Mouse (Mus musculus) hindbrain, postnatal 0 days (tissue): Measurements from ENCODE around the gene Gm20388. TPM values are rescaled to one million over a fixed set of nuclear protein-coding genes. Genes with fewer than 3 reads are reported as not detected.

Experiments used
- ATAC-seq: fragments of 200-750 bp; cut with Nextera tagmentation; 2 replicates; pipeline ENCODE4 v1.8.0; 2017; ENCODE audit warnings: mild to moderate bottlenecking, moderate TSS enrichment, moderate library complexity
- DNase-seq: peaks from one replicate; pipeline ENCODE4 v3.0.0-alpha.2; 2015; ENCODE audit warnings: low spot score
- H3K27ac ChIP-seq: fragments of 300-500 bp; sonication (generic); 2 replicates; pipeline ENCODE4 v1.5.1; 2014; ENCODE audit warnings: mild to moderate bottlenecking
- H3K27me3 ChIP-seq: fragments of 300-500 bp; sonication (generic); 2 replicates; pipeline ENCODE4 v1.6.1; 2014; ENCODE audit warnings: low read length, mixed read lengths; ENCODE audit not compliant: insufficient read depth
- H3K36me3 ChIP-seq: fragments of 300-500 bp; sonication (generic); 2 replicates; pipeline ENCODE4 v1.6.1; 2014; ENCODE audit warnings: low read length, mixed read lengths; ENCODE audit not compliant: insufficient read depth
- H3K4me1 ChIP-seq: fragments of 300-500 bp; sonication (generic); 2 replicates; pipeline ENCODE4 v1.6.1; 2014; ENCODE audit warnings: antibody characterized with exemption, low read length, mixed read lengths; ENCODE audit not compliant: insufficient read depth
- H3K4me2 ChIP-seq: fragments of 300-500 bp; sonication (generic); 2 replicates; pipeline ENCODE4 v1.6.1; 2014; ENCODE audit warnings: low read depth, mild to moderate bottlenecking, low read length, moderate library complexity, mixed read lengths
- H3K4me3 ChIP-seq: fragments of 300-500 bp; sonication (generic); 2 replicates; pipeline ENCODE4 v1.5.1; 2014; ENCODE audit warnings: low read length
- H3K9ac ChIP-seq: fragments of 300-500 bp; sonication (generic); replicated peaks from 2 replicates; pipeline ENCODE4 v1.6.1; 2014; ENCODE audit warnings: mild to moderate bottlenecking, low read length, moderate library complexity, mixed read lengths
- H3K9me3 ChIP-seq: fragments of 300-500 bp; sonication (generic); 2 replicates; pipeline ENCODE4 v1.6.1; 2016; ENCODE audit warnings: low read length, mixed read lengths
- CTCF ChIP-seq: IDR thresholded peaks from 2 replicates; pipeline ENCODE4 v1.5.1; 2016; ENCODE audit warnings: antibody characterized with exemption, control low read depth, low read depth
- WGBS: fragments of 180-500 bp; shearing (Covaris S2); extraction: QIAGEN DNeasy Blood & Tissue Kit; methylation state at CpG from one replicate; pipeline ENCODE4 v1.1.7; 2014; 5-methylcytosine and 5-hydroxymethylcytosine counted together
- polyA plus RNA-seq: library from polyadenylated mRNA; unstranded; fragments of >200 nt; fragmentation: Nextera tagmentation; extraction: Ambion mirVana; gene quantifications from 2 replicates; pipeline ENCODE4 v1.2.1, GENCODE M21; 2015
- total RNA-seq: library from RNA; depleted of rRNA; stranded (reverse); fragments of >200 nt; gene quantifications from 2 replicates; pipeline ENCODE4 v1.2.3, GENCODE M21; 2014

Gm20388 gene
- total and polyA plus RNA-seq, 2 experiments from 2014 or later, result 71.3 TPM; not detected in 1

DNA sequence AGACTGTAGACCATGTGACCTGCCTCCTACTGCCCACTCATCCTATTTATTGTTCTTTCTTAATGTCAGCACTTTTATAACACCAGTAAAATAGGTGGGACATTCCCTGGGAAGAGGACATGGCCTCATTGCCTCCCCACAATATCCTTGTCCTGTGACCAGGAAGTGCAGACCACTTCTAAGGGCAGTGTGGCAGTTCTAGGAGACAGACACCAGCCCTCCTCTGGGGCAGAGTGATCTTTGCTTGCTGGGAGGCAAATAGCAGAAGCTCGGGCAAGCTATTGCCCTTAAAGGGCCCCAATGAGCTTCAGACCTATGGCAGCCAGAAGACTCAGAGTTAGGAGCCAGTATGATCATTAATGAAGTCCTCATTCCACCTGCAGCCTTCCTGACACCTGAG is 2694.0 kb downstream of the Gm20388 start:
- H3K9ac ChIP-seq, result no peak overlapping the region
- WGBS, result 72% methylated on average over 1 of the region's 1 CpGs
- no peaks in the 10 kb centered on the region for H3K9me3 ChIP-seq
- no peak overlapping the region for H3K4me3 ChIP-seq
- H3K4me2 ChIP-seq, result no peak overlapping the region
- no peaks in the 10 kb centered on the region for H3K36me3 ChIP-seq
- H3K27ac ChIP-seq, result no peak overlapping the region
- ATAC-seq (no peak), DNase-seq (no peak)
- no peak for TF ChIP-seq CTCF
- no peaks in the 10 kb centered on the region for H3K27me3 ChIP-seq
- no peaks in the 10 kb centered on the region for H3K4me1 ChIP-seq

DNA sequence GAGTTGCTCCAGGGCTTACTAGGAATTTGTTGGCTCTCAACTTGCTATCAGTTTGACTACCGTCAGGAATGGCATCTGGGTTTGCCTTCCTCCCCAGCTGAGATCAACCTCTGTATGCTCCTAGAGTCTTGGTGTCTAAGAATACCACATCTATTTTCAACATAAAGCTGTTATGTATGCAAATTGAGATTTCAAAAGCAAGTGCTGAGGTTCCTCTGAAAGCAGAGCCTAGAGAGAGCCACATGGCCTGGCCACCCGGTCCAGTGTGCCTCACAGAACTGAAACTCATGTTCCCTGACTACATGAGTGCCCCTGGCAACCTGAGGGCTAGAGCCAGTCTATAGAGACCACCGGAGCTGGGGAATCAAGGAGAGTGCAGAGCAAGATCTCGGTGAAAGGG is 2694.7 kb downstream of the Gm20388 start:
- Histone ChIP-seq H3K4me2 (no peak overlapping the region), H3K27ac (no peak overlapping the region), H3K36me3 (no peaks in the 10 kb centered on the region), H3K4me1 (0 out of 2 replicates have a peak, but pooled peaks cover under 1% of the 10 kb centered on the region), H3K9ac (no peak overlapping the region), H3K4me3 (no peak overlapping the region), H3K27me3 (no peaks in the 10 kb centered on the region), H3K9me3 (no peaks in the 10 kb centered on the region)
- ATAC-seq (no peak), DNase-seq (no peak)
- no peak for TF ChIP-seq CTCF
- WGBS, result 77% methylated on average over 4 of the region's 4 CpGs

DNA sequence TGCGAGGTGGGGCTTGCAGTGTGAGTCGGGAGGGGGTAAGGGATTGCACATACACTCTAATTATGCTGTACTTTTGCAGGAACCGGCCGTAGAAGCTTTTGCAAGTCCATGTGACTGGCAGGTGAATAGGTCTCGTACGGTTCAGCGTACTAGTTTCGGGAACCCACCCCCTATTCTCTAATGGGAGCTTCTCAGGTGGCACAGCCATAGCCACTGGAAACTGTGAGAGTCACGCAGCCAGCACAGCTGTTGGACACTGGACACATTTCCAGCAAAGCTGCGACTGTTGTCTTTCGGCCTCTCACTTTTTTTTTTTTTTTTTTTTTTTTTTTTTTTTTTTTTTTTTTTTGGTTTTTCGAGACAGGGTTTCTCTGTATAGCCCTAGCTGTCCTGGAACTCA is 2696.2 kb downstream of the Gm20388 start:
- no peaks in the 10 kb centered on the region for H3K27me3 ChIP-seq
- no peaks in the 10 kb centered on the region for H3K9me3 ChIP-seq
- no peaks in the 10 kb centered on the region for H3K36me3 ChIP-seq
- TF ChIP-seq CTCF, result no peak
- H3K4me2 ChIP-seq, result no peak overlapping the region
- ATAC-seq (no peak), DNase-seq (no peak)
- H3K4me1 ChIP-seq, result peaks cover 6% of the 10 kb centered on the region; the same call in 1 of the 2 replicates
- no peak overlapping the region for H3K4me3 ChIP-seq
- H3K9ac ChIP-seq, result no peak overlapping the region
- WGBS, result 83% methylated on average over 11 of the region's 12 CpGs
- H3K27ac ChIP-seq, result no peak overlapping the region

DNA sequence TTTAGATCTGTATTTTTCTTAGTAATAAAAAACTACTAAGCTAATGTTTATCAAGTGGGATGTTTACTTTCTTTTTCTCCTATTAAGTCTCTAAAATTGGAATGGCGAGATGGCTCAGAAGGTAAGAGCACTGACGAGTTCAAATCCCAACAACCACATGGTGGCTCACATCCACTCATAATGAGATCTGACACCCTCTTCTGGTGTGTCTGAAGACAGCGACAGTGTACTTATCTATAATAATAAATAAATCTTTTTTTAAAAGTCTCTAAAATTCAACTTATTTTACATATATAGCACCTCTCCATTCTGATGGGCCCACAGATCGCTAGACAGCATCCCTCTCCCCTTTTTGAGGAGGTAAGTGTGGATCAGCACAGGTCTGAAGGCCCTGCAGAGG is 2699.6 kb downstream of the Gm20388 start:
- H3K9ac ChIP-seq, result no peak overlapping the region
- no peak; the same call in 1 of the 2 replicates for TF ChIP-seq CTCF

DNA sequence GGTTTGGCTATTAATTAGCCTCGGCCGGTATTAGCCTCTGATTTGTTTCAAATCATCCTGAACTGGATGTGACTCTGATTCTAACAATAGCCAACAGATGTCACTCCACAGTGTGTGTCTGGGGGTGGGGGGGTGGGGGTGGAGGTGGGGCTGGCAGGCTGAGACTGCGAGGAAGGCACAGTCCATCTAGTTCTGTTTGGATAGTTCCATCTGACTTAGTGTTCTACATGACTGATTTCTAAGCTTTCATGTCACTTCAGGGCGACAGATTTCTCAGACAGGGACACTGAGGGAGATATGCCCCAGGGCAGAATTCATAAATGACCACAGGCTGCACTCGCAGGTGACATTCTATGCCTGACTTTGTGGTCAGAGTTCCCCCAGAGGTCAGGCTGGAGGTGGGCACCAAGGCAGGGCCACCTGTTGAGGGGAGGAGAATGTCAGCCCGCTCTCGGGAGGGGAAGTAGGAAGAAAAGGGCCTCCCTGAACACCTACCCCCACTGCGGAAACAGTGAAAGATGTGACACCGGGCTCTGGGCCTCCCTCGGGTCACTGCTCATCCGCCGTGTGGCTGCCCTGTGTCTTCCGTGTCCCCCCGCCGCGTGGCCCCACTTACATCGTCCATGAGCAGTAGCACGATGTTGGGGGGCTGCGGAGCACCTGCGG is 2700.1 kb downstream of the Gm20388 start:
- TF ChIP-seq CTCF, result no peak; the same call in 1 of the 2 replicates
- ATAC-seq (0 out of 2 replicates have a peak, but pooled peaks have one; percentile 8), DNase-seq (peak; percentile 40)
- Histone ChIP-seq H3K4me3 (peak overlapping the region; percentile 73), H3K9me3 (no peaks in the 10 kb centered on the region), H3K27ac (peak overlapping the region; percentile 87), H3K9ac (peak overlapping the region; percentile 81), H3K4me1 (peaks cover 12% of the 10 kb centered on the region), H3K27me3 (no peaks in the 10 kb centered on the region), H3K36me3 (0 out of 2 replicates have a peak, but pooled peaks cover 5% of the 10 kb centered on the region), H3K4me2 (peak overlapping the region; percentile 77)
- 2% methylated on average over 20 of the region's 20 CpGs for whole genome bisulfite sequencing

More for the DNA sequence above, 2699.6 kb downstream of the Gm20388 start:
- peaks cover 12% of the 10 kb centered on the region for H3K4me1 ChIP-seq
- ATAC-seq (no peak), DNase-seq (no peak)
- peak overlapping the region; percentile 73; the same call in 1 of the 2 replicates for H3K4me3 ChIP-seq
- H3K36me3 ChIP-seq, result 0 out of 2 replicates have a peak, but pooled peaks cover 5% of the 10 kb centered on the region
- H3K27me3 ChIP-seq, result no peaks in the 10 kb centered on the region
- H3K9me3 ChIP-seq, result no peaks in the 10 kb centered on the region
- H3K4me2 ChIP-seq, result peak overlapping the region; percentile 77
- H3K27ac ChIP-seq, result no peak overlapping the region
- whole genome bisulfite sequencing, result 45% methylated on average over 4 of the region's 4 CpGs

DNA sequence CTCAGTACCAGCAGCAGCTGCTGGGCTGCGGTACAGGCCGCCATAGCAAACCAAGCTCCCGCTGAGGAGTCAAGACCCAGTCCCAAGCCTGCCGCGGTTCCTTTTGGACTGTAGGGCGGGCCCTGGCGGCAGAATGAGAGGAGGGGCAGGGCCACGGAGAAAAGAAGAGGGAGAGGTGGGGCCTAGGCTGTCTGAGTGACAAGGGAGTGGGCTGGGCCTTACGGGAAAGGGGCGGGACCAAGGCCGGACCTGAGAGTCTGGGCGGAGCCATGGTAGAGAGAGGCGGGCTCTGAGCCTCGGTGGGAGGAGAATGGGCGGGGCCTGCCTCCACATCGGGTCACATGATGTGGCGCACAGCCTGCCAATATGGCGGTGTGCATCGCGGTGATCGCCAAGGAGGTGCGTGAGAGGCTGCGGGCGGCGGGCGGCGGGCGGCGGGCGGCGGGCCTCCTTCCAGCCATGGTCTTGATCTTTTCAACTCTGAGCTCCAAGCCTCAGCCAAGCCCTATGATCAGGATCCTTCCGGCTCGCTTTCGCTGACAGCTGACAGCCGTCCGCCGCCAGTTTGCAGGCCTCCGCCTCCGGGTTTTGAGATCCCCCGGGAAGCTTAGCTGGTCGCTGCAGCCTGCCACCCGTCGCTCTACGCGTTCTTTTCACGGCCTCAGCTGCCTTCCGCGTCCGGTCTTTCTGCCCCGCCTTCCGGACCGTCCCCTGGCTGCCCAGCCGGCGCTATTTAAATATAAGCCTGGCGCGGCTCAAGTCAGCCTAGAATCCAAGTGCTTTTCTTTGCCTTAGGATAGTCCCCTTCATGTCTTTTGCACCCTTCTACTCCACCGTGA is 2700.9 kb downstream of the Gm20388 start, which contains the start of the genes Galns and Trappc2l:
Galns (minus strand) TSS at position 169 of the 839 bp plus-strand sequence.
Trappc2l (plus strand) TSS at position 346 of the 839 bp plus-strand sequence.
- Histone ChIP-seq H3K4me3 (peak within 1 kb of the TSS; percentile 73), H3K36me3 (0 out of 2 replicates have a peak, but pooled peaks cover 5% of the 10 kb centered on the region), H3K27me3 (no peaks in the 10 kb centered on the region), H3K9ac (peak within 1 kb of the TSS; percentile 81), H3K4me2 (peak within 1 kb of the TSS; percentile 77), H3K9me3 (no peaks in the 10 kb centered on the region), H3K4me1 (peaks cover 12% of the 10 kb centered on the region), H3K27ac (peak within 1 kb of the TSS; percentile 87)
- under 1% methylated on average over 50 of the region's 57 CpGs for WGBS
- DNase-seq, result peak; percentile 99
- peak; percentile 99 for ATAC-seq
- TF ChIP-seq CTCF, result peak; percentile 67
